Mouse (Mus musculus) ES-Bruce4 (cell line): ENCODE measurements around the gene Olfr424.

Source experiments
- CTCF ChIP-seq: IDR thresholded peaks from one replicate; pipeline ENCODE4 v1.8.1; 2011; ENCODE audit warnings: low read depth, low read length
- EP300 ChIP-seq: IDR thresholded peaks from 2 replicates; pipeline ENCODE4 v1.6.1; 2011; ENCODE audit warnings: low read depth, low read length; ENCODE audit not compliant: insufficient read depth

- no peak for TF ChIP-seq CTCF
- no peak for TF ChIP-seq EP300
Measured at GRCm38 (mm10) chr1:174170706-174171501, 39.6 kb downstream of the Olfr424 start.
